Mouse (Mus musculus) lung, adult 2 months (tissue): Measurements from ENCODE around the gene Thap2. TPM values are rescaled to one million over a fixed set of nuclear protein-coding genes. Genes with fewer than 3 reads are reported as not detected.
A peak's percentile ranks its signal among the peaks of the same experiment; 100 is the strongest.

Experiments used
- DNase-seq: peaks from one replicate; pipeline ENCODE4 v3.0.0; 2022
- H3K4me1 ChIP-seq: fragments of 200-500 bp; 2 replicates; pipeline ENCODE4 v1.6.1; 2011; ENCODE audit warnings: low read length; ENCODE audit not compliant: control insufficient read depth, insufficient read depth
- H3K4me3 ChIP-seq: fragments of 200-500 bp; replicated peaks from 2 replicates; pipeline ENCODE3; 2011; ENCODE audit warnings: low read depth, mild to moderate bottlenecking, control low read depth, low read length; ENCODE audit errors: extremely low read depth
- CTCF ChIP-seq: fragments of 200-500 bp; IDR thresholded peaks from 2 replicates; pipeline ENCODE4 v1.5.1; 2011; ENCODE audit warnings: mild to moderate bottlenecking, low read length, control low read depth; ENCODE audit not compliant: insufficient read depth
- POLR2A ChIP-seq: fragments of 200-500 bp; IDR thresholded peaks from 2 replicates; pipeline ENCODE4 v1.6.1; 2011; ENCODE audit warnings: low read depth, mild to moderate bottlenecking, control low read depth, low read length, borderline replicate concordance; ENCODE audit errors: extremely low read depth
- WGBS: fragments of 180-500 bp; shearing (Covaris S2); methylation state at CpG from one replicate; pipeline ENCODE4 v1.1.7; 2018; 5-methylcytosine and 5-hydroxymethylcytosine counted together
- polyA plus RNA-seq: library from polyadenylated mRNA; depleted of rRNA; stranded (reverse); fragments of >200 nt; gene quantifications from 2 replicates; pipeline ENCODE4 v1.2.3, GENCODE M21; 2012

Gene Thap2
- polyA plus RNA-seq, 1 experiment = 6.2 TPM

DNA sequence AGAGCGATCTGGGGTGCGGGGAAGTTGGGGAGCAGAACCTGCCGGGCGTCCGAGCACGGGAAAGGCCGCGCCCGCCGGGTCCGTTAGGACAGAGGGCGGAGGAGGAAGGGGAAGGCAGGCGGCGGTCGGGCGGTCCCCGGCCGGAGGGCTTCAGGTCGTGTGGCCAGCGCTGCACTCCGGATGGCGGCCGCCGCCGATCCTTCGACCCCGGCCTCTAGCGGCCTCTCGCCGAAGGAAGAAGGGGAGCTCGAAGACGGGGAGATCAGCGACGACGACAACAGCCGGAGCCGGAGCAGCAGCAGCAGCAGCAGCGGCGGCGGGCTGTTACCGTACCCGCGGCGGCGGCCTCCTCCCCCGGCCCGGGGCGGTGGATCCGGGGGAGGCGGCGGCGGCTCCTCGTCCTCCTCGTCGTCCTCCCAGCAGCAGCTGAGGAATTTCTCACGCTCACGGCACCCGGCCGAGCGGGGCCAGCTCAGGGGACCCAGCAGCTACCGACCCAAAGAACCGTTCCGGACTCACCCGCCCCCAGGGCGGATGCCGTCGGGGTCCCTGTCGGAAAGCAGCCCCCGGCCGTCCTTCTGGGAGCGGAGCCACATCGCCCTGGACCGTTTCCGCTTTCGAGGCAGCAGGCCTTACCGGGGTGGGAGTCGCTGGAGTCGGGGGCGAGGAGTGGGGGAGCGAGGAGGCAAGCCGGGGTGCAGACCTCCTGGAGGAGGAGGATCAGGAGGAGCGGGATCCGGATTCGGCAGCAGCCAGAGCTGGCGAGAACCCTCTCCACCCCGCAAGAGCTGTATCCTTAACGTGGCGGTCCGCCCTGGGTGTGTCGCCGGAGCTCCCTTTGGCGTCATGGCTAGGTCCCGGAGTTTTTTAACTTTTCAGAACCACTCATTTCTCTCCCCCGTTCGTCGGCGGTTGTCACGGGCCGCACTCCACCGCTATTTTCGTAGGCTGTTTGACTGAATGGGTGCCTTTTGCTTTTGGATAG, 1.1 kb upstream of the Thap2 start:
- Histone ChIP-seq H3K4me3 (peak overlapping the region; percentile 91), H3K4me1 (peaks cover 5% of the 10 kb centered on the region; the same call in 1 of the 2 replicates)
- whole genome bisulfite sequencing = 1% methylated on average over 101 of the region's 101 CpGs
- TF ChIP-seq CTCF = no peak
- no peak for TF ChIP-seq POLR2A
- DNase-seq = peak; percentile 76

DNA sequence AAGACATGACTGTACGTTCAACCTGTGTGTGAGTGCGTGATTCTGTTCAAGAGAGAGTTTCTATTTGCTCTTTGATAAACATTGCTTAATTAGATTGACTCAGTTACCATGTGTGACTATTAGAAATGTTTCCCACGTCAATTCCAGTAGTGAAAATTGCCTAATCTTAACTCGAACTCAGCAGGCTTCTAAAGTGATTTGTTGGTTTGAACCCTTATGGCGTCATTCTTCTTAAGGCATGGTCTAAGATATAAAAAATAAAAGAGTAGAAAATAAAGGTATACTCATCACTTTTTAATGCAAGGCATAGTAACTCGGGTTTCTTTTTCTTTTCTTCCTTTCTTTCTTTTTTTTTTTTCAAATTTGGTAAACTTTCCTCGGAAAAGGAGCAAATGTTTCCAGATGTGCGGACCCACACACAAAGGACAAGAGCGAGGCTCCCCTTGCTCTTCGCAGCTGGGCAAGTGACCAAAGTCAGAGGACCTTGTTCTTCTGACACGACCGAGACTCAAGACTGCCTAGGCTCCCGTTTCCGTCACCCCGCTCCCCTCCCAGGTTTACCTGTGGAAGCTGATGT, 511 bp downstream of the Thap2 start:
- WGBS = 1% methylated on average over 15 of the region's 15 CpGs
- no peak for DNase-seq
- Histone ChIP-seq H3K4me3 (peak overlapping the region; percentile 91), H3K4me1 (peaks cover 5% of the 10 kb centered on the region; the same call in 1 of the 2 replicates)
- TF ChIP-seq CTCF = no peak
- TF ChIP-seq POLR2A = peak; percentile 31; the same call in 1 of the 2 replicates

DNA sequence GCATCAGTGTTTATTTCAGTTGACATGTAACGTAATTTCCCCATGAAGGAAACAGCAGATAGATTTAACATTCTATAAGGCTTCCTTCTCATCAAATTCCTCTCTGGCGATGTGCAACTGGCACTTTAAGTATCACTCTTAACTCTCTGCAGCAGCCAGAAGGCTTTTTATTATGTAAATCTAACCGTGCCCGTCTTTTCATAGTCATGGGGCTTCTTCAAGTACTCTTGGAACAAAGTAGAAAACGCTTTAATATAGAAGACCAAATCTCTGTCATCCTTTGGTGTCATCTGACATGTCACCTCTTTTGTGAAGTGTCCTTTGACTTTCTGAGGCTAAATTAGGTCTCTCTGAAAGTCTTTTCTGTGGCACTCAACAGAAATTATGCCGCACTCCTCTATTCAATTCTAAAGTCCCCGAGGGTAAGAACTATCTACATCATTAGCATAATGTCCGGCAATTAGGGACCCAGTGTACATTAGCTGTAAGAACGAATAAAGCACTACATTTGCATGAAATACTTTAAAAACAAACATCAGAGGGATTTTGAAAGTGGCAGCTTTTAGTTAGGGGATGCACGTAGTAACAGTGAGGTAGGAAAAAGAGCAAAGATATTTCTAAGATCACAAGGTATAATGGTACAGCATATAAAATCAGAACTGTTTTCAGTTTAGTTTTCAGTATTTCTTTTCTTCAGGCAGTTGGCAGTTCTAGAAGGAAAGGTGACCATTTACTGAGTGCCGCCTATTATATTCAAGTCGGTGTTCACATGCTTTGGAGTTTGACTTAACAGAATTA, 1.2 kb downstream of the Thap2 start:
- WGBS = 31% methylated on average over 12 of the region's 12 CpGs
- H3K4me3 ChIP-seq = no peak overlapping the region
- no peak for TF ChIP-seq POLR2A
- no peak for TF ChIP-seq CTCF
- DNase-seq = no peak
- H3K4me1 ChIP-seq = peaks cover 5% of the 10 kb centered on the region; the same call in 1 of the 2 replicates

DNA sequence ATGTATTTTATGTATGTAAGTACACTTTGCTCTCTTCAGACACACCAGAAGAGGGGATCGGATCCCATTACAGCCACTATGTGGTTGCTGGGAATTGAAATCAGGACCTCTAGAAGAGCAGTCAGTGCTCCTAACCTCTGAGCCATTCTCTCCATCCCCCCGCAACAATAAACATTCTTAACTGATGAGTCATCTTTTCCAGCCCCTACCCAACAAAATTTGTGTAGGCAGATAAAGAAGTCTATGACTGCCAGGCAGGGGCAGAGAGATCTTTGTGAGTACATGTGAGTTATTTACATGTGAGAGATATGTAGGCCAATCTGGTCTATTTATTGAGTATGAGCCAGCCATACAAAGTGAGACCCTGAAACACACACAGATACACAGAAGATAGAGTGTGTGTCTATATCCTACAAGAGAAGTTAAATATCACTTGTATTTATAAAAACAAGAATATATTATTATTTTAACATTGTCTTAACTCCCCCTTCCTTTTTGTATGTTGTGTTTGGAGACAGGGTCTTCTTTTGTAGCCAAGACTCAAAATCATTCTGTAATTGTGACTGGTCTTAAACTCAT, 2.6 kb downstream of the Thap2 start:
- WGBS = 81% methylated on average over 2 of the region's 2 CpGs
- Histone ChIP-seq H3K4me3 (no peak overlapping the region), H3K4me1 (peaks cover 3% of the 10 kb centered on the region; the same call in 1 of the 2 replicates)
- TF ChIP-seq CTCF (no peak), POLR2A (no peak)
- DNase-seq = no peak

DNA sequence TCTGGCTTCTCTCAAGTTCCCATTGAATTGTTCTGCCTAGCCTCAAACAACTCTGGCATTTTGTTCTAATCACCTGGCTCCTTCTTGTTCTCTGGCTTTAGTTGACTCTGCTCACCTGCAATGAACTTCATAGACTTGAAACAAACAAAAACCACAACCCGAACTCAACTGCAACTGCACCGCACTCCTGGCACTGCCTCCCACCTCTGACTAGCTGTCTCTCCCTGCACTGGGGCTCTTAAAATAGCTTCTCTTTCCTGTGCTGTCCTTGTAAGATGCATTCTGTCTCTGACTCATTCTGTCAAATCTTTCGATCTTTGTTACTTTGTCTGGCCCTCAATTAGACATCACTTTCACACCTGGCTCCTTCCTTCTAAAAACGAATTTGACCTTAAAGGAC, 21.1 kb downstream of the Thap2 start:
- TF ChIP-seq POLR2A (no peak), CTCF (no peak)

DNA sequence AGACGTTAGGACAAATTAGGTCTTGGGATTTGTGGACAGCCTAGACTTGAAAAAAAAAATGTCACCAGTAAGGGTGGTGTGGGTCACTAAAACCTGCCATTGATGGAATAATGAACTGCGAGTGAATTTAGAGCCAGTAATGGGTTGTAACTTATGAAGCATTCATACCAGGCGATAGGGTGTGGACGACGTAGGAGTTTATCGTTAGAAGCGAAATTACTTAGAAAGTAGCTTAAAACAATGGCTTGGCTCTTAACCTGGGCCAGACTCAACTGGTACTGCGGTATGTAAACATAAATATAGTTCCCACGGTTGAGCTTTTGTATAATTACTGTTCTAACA, 21.6 kb downstream of the Thap2 start:
- TF ChIP-seq POLR2A (no peak), CTCF (no peak)
- peaks cover 2% of the 10 kb centered on the region; the same call in 1 of the 2 replicates for H3K4me1 ChIP-seq
- peak overlapping the region; percentile 78 for H3K4me3 ChIP-seq
- no peak for DNase-seq
- WGBS = 4% methylated on average over 9 of the region's 9 CpGs

More for the DNA sequence above, 21.1 kb downstream of the Thap2 start:
- DNase-seq = no peak
- Histone ChIP-seq H3K4me3 (no peak overlapping the region), H3K4me1 (peaks cover 2% of the 10 kb centered on the region; the same call in 1 of the 2 replicates)
- 66% methylated on average over 4 of the region's 4 CpGs for WGBS

DNA sequence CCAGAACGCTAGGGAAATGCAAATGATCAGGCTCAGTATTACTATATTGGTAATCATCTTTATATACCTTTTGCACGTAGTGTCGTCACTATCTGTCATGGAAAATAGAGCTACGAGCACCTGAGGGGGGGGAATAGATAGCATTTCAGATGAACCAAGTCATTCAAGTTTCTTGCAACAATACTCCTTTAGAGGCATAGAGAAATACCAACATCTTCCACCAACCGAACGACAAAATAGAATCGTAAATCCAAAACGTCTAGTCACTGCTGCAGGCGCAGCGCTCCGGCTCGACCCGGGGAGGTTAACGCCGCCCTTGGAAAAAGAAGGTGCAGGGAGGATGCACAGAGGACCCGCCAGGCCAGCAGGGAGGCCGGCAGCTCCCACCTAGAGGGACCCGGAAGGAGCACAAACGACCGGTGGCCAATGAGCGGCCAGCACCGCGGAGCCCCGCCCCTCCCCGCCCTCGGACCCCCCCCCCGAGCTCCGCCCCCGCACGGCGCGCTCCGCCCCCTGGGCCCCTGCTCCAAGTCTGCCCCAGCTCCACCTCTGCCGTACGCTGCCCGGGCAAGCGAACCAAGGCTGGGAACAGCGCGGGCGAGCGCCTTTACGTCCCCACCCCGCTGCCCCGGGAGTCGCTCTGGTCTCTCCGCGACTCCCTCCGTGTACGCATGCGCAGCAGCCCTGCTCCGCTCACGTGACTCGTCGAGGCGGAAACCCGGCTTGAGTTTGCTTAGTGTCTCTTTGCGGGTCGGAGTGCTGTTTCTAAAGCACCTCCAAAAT, 22.2 kb downstream of the Thap2 start, which contains the start of gene Tmem19:
Gene Tmem19, minus strand, starts transcription at position 662 of the 783 bp plus-strand sequence.
- DNase-seq = peak; percentile 93
- peak within 1 kb of the TSS; percentile 99 for H3K4me3 ChIP-seq
- TF ChIP-seq POLR2A (peak; percentile 95; the same call in 1 of the 2 replicates), CTCF (no peak)
- WGBS = under 1% methylated on average over 58 of the region's 58 CpGs
- peaks cover 2% of the 10 kb centered on the region; the same call in 1 of the 2 replicates for H3K4me1 ChIP-seq

DNA sequence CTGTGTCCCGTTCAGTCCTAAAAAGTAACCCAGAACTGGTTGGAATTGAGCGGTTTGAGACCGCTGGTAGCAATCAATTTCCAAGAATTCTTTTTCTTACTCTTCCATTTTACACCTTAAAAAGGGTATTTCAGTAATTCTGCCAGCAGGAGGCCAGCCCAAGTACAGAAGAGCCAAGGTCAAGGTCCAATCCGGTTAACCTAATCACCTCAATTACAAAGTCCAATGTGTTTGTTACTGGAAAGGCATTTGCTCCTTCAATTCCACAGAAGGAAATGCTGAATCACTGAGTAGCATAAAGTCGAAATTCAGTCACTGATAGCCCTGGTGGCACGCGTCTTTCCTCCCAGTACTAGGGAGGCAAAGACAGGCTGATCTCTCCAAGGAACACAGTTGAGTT, 25.2 kb downstream of the Thap2 start:
- no peak for DNase-seq
- Histone ChIP-seq H3K4me1 (peaks cover 2% of the 10 kb centered on the region; the same call in 1 of the 2 replicates), H3K4me3 (no peak overlapping the region)
- TF ChIP-seq POLR2A = no peak
- no peak for TF ChIP-seq CTCF
- WGBS = 89% methylated on average over 7 of the region's 7 CpGs
